Mouse (Mus musculus): ENCODE data around the gene Pigr.

- TF ChIP-seq POLR2A (IDR thresholded peaks at IDR 0.05; ENCODE audit: low read depth, low read length), result no peak
- TF ChIP-seq CTCF (IDR thresholded peaks at IDR 0.05; ENCODE audit: borderline replicate concordance, insufficient read depth, low read length), result no peak
Measured at GRCm38 (mm10) chr1:130832230-130833149, 6.0 kb downstream of the Pigr start.

Data from embryonic fibroblast, embryonic 13.5 days (primary cell).